Mouse (Mus musculus): ENCODE results near the gene Pigw. TPM values are rescaled to one million over a fixed set of nuclear protein-coding genes. Genes with fewer than 3 reads are reported as not detected.

The Pigw gene
- polyA plus RNA-seq, 1 experiment from 2014 or later = 4.8 TPM

- Histone ChIP-seq H3K9me3 (ENCODE audit: control insufficient read depth, low read length) (no peaks in the 10 kb centered on the region), H3K36me3 (ENCODE audit: control insufficient read depth, insufficient read depth, low read length) (peaks cover 5% of the 10 kb centered on the region; the same call in 1 of the 2 replicates), H3K4me1 (ENCODE audit: control insufficient read depth, insufficient read depth, low read length) (peaks cover 11% of the 10 kb centered on the region; the same call in 1 of the 2 replicates), H3K4me3 (ENCODE audit: low read length) (peak overlapping the region; percentile 96), H3K27me3 (ENCODE audit: control insufficient read depth, insufficient read depth, low read length) (no peaks in the 10 kb centered on the region), H3K4me2 (replicated peaks; ENCODE audit: low read depth, low read length) (peak overlapping the region; percentile 70), H3K27ac (ENCODE audit: low read depth, low read length) (peak overlapping the region; percentile 99), H3K9ac (ENCODE audit: low read depth, low read length) (peak overlapping the region; percentile 97)
- WGBS = 1% methylated on average over 10 of the region's 10 CpGs
- peak; percentile 59; the same call in 1 of the 2 replicates for ATAC-seq (ENCODE audit: low FRiP score, low TSS enrichment)
Measured at GRCm38 (mm10) chr11:84871046-84871445, 9.0 kb downstream of the Pigw start.

GRCm38 (mm10) chr11:84870337-84871043 is 9.6 kb downstream of the Pigw start, which contains the start of gene Ggnbp2:
TSS of gene Ggnbp2 (minus strand) at chr11:84870817.
- Histone ChIP-seq H3K36me3 (ENCODE audit: control insufficient read depth, insufficient read depth, low read length) (peaks cover 8% of the 10 kb centered on the region; the same call in 1 of the 2 replicates), H3K27me3 (ENCODE audit: control insufficient read depth, insufficient read depth, low read length) (no peaks in the 10 kb centered on the region), H3K9ac (ENCODE audit: low read depth, low read length) (peak within 1 kb of the TSS; percentile 97), H3K4me1 (ENCODE audit: control insufficient read depth, insufficient read depth, low read length) (peaks cover 13% of the 10 kb centered on the region; the same call in 1 of the 2 replicates), H3K4me3 (ENCODE audit: low read length) (peak within 1 kb of the TSS; percentile 96), H3K27ac (ENCODE audit: low read depth, low read length) (peak within 1 kb of the TSS; percentile 99), H3K9me3 (ENCODE audit: control insufficient read depth, low read length) (no peaks in the 10 kb centered on the region), H3K4me2 (replicated peaks; ENCODE audit: low read depth, low read length) (peak within 1 kb of the TSS; percentile 70)
- peak; percentile 93 for ATAC-seq (ENCODE audit: low FRiP score, low TSS enrichment)
- WGBS = 1% methylated on average over 52 of the region's 62 CpGs

GRCm38 (mm10) chr11:84869537-84870232 is 10.4 kb downstream of the Pigw start:
- peak; percentile 81 for ATAC-seq (ENCODE audit: low FRiP score, low TSS enrichment)
- under 1% methylated on average over 59 of the region's 61 CpGs for WGBS

GRCm38 (mm10) chr11:84868786-84869259 is 11.3 kb downstream of the Pigw start:
- peaks cover 16% of the 10 kb centered on the region; the same call in 1 of the 2 replicates for H3K4me1 ChIP-seq (ENCODE audit: control insufficient read depth, insufficient read depth, low read length)
- no peak for ATAC-seq (ENCODE audit: low FRiP score, low TSS enrichment)
- peak overlapping the region; percentile 94; the same call in 1 of the 2 replicates for H3K27ac ChIP-seq (ENCODE audit: low read depth, low read length)
- H3K27me3 ChIP-seq (ENCODE audit: control insufficient read depth, insufficient read depth, low read length) = no peaks in the 10 kb centered on the region
- 15% methylated on average over 7 of the region's 7 CpGs for WGBS
- H3K9me3 ChIP-seq (ENCODE audit: control insufficient read depth, low read length) = no peaks in the 10 kb centered on the region
- peaks cover 4% of the 10 kb centered on the region; the same call in 1 of the 2 replicates for H3K36me3 ChIP-seq (ENCODE audit: control insufficient read depth, insufficient read depth, low read length)
- peak overlapping the region; percentile 97 for H3K9ac ChIP-seq (ENCODE audit: low read depth, low read length)
- peak overlapping the region; percentile 96 for H3K4me3 ChIP-seq (ENCODE audit: low read length)
- H3K4me2 ChIP-seq (replicated peaks; ENCODE audit: low read depth, low read length) = peak overlapping the region; percentile 69

More at GRCm38 (mm10) chr11:84869537-84870232, 10.4 kb downstream of the Pigw start:
- Histone ChIP-seq H3K27ac (ENCODE audit: low read depth, low read length) (peak overlapping the region; percentile 94), H3K9ac (ENCODE audit: low read depth, low read length) (peak overlapping the region; percentile 97), H3K27me3 (ENCODE audit: control insufficient read depth, insufficient read depth, low read length) (no peaks in the 10 kb centered on the region), H3K9me3 (ENCODE audit: control insufficient read depth, low read length) (no peaks in the 10 kb centered on the region), H3K4me3 (ENCODE audit: low read length) (peak overlapping the region; percentile 96), H3K36me3 (ENCODE audit: control insufficient read depth, insufficient read depth, low read length) (peaks cover 8% of the 10 kb centered on the region; the same call in 1 of the 2 replicates), H3K4me2 (replicated peaks; ENCODE audit: low read depth, low read length) (peak overlapping the region; percentile 69), H3K4me1 (ENCODE audit: control insufficient read depth, insufficient read depth, low read length) (peaks cover 16% of the 10 kb centered on the region; the same call in 1 of the 2 replicates)

- Histone ChIP-seq H3K4me2 (replicated peaks; ENCODE audit: low read depth, low read length) (no peak overlapping the region; the same call in 1 of the 2 replicates), H3K27me3 (ENCODE audit: control insufficient read depth, insufficient read depth, low read length) (no peaks in the 10 kb centered on the region), H3K4me1 (ENCODE audit: control insufficient read depth, insufficient read depth, low read length) (peaks cover 16% of the 10 kb centered on the region; the same call in 1 of the 2 replicates), H3K4me3 (ENCODE audit: low read length) (no peak overlapping the region), H3K27ac (ENCODE audit: low read depth, low read length) (no peak overlapping the region), H3K9me3 (ENCODE audit: control insufficient read depth, low read length) (no peaks in the 10 kb centered on the region), H3K36me3 (ENCODE audit: control insufficient read depth, insufficient read depth, low read length) (peaks cover 9% of the 10 kb centered on the region; the same call in 1 of the 2 replicates), H3K9ac (ENCODE audit: low read depth, low read length) (no peak overlapping the region)
- WGBS = 87% methylated on average over 2 of the region's 2 CpGs
- ATAC-seq (ENCODE audit: low FRiP score, low TSS enrichment) = no peak
Measured at GRCm38 (mm10) chr11:84867586-84867985, 12.5 kb downstream of the Pigw start.

- H3K27me3 ChIP-seq (ENCODE audit: control insufficient read depth, insufficient read depth, low read length) = no peaks in the 10 kb centered on the region
- H3K27ac ChIP-seq (ENCODE audit: low read depth, low read length) = no peak overlapping the region
- ATAC-seq (ENCODE audit: low FRiP score, low TSS enrichment) = no peak
- H3K9me3 ChIP-seq (ENCODE audit: control insufficient read depth, low read length) = no peaks in the 10 kb centered on the region
- H3K36me3 ChIP-seq (ENCODE audit: control insufficient read depth, insufficient read depth, low read length) = peaks cover 17% of the 10 kb centered on the region
- H3K4me2 ChIP-seq (replicated peaks; ENCODE audit: low read depth, low read length) = no peak overlapping the region
- H3K9ac ChIP-seq (ENCODE audit: low read depth, low read length) = no peak overlapping the region
- H3K4me3 ChIP-seq (ENCODE audit: low read length) = no peak overlapping the region
- peaks cover 16% of the 10 kb centered on the region; the same call in 1 of the 2 replicates for H3K4me1 ChIP-seq (ENCODE audit: control insufficient read depth, insufficient read depth, low read length)
- 55% methylated on average over 2 of the region's 2 CpGs for WGBS
Measured at GRCm38 (mm10) chr11:84865268-84865667, 14.8 kb downstream of the Pigw start.

- no peak overlapping the region for H3K4me2 ChIP-seq (replicated peaks; ENCODE audit: low read depth, low read length)
- WGBS = 93% methylated on average over 6 of the region's 6 CpGs
- no peaks in the 10 kb centered on the region for H3K27me3 ChIP-seq (ENCODE audit: control insufficient read depth, insufficient read depth, low read length)
Measured at GRCm38 (mm10) chr11:84855285-84855684, 24.8 kb downstream of the Pigw start.

GRCm38 (mm10) chr11:84847475-84848090 is 32.5 kb downstream of the Pigw start:
- Histone ChIP-seq H3K9me3 (ENCODE audit: control insufficient read depth, low read length) (no peaks in the 10 kb centered on the region), H3K27ac (ENCODE audit: low read depth, low read length) (no peak overlapping the region), H3K9ac (ENCODE audit: low read depth, low read length) (no peak overlapping the region), H3K36me3 (ENCODE audit: control insufficient read depth, insufficient read depth, low read length) (peaks cover 41% of the 10 kb centered on the region), H3K4me1 (ENCODE audit: control insufficient read depth, insufficient read depth, low read length) (no peaks in the 10 kb centered on the region), H3K4me3 (ENCODE audit: low read length) (no peak overlapping the region), H3K4me2 (replicated peaks; ENCODE audit: low read depth, low read length) (no peak overlapping the region), H3K27me3 (ENCODE audit: control insufficient read depth, insufficient read depth, low read length) (no peaks in the 10 kb centered on the region)
- no peak for ATAC-seq (ENCODE audit: low FRiP score, low TSS enrichment)
- 85% methylated on average over 7 of the region's 7 CpGs for WGBS

More at GRCm38 (mm10) chr11:84855285-84855684, 24.8 kb downstream of the Pigw start:
- no peak overlapping the region for H3K27ac ChIP-seq (ENCODE audit: low read depth, low read length)
- no peaks in the 10 kb centered on the region for H3K9me3 ChIP-seq (ENCODE audit: control insufficient read depth, low read length)
- no peak overlapping the region for H3K4me3 ChIP-seq (ENCODE audit: low read length)
- H3K9ac ChIP-seq (ENCODE audit: low read depth, low read length) = no peak overlapping the region
- no peak for ATAC-seq (ENCODE audit: low FRiP score, low TSS enrichment)
- no peaks in the 10 kb centered on the region for H3K4me1 ChIP-seq (ENCODE audit: control insufficient read depth, insufficient read depth, low read length)
- peaks cover 83% of the 10 kb centered on the region for H3K36me3 ChIP-seq (ENCODE audit: control insufficient read depth, insufficient read depth, low read length)

All from kidney, embryonic 14.5 days (tissue).